Mouse (Mus musculus): ENCODE data around the gene Chchd6. TPM values are rescaled to one million over a fixed set of nuclear protein-coding genes. Genes with fewer than 3 reads are reported as not detected.
A peak's percentile ranks its signal among the peaks of the same experiment; 100 is the strongest.

Gene Chchd6
- polyA plus RNA-seq, 1 experiment from 2014 or later, result 168 TPM

- Histone ChIP-seq H3K9me3 (ENCODE audit: control insufficient read depth, low read length) (no peaks in the 10 kb centered on the region), H3K4me1 (replicated peaks; ENCODE audit: control insufficient read depth, insufficient read depth, low read length) (peaks cover 4% of the 10 kb centered on the region), H3K9ac (replicated peaks; ENCODE audit: low read depth, low read length) (no peak overlapping the region), H3K4me2 (ENCODE audit: low read length) (no peak overlapping the region), H3K27me3 (replicated peaks; ENCODE audit: control insufficient read depth, insufficient read depth, low read length) (no peaks in the 10 kb centered on the region), H3K27ac (ENCODE audit: low read length) (no peak overlapping the region), H3K36me3 (ENCODE audit: control insufficient read depth, insufficient read depth) (no peaks in the 10 kb centered on the region), H3K4me3 (replicated peaks; ENCODE audit: low read length) (no peak overlapping the region)
- whole genome bisulfite sequencing, result 83% methylated on average over 6 of the region's 6 CpGs
- ATAC-seq, result no peak
Observed at GRCm38 (mm10) chr6:89552321-89553011, 43.0 kb downstream of the Chchd6 start.

GRCm38 (mm10) chr6:89549157-89549556 lies 46.3 kb downstream of the Chchd6 start:
- Histone ChIP-seq H3K4me1 (replicated peaks; ENCODE audit: control insufficient read depth, insufficient read depth, low read length) (peaks cover 4% of the 10 kb centered on the region), H3K4me2 (ENCODE audit: low read length) (no peak overlapping the region), H3K36me3 (ENCODE audit: control insufficient read depth, insufficient read depth) (no peaks in the 10 kb centered on the region), H3K27ac (ENCODE audit: low read length) (no peak overlapping the region), H3K4me3 (replicated peaks; ENCODE audit: low read length) (no peak overlapping the region), H3K27me3 (replicated peaks; ENCODE audit: control insufficient read depth, insufficient read depth, low read length) (no peaks in the 10 kb centered on the region), H3K9ac (replicated peaks; ENCODE audit: low read depth, low read length) (no peak overlapping the region), H3K9me3 (ENCODE audit: control insufficient read depth, low read length) (no peaks in the 10 kb centered on the region)
- no peak for ATAC-seq
- WGBS, result 78% methylated on average over 3 of the region's 3 CpGs

- no peak overlapping the region for H3K9ac ChIP-seq (replicated peaks; ENCODE audit: low read depth, low read length)
- ATAC-seq, result no peak
- no peak overlapping the region for H3K4me2 ChIP-seq (ENCODE audit: low read length)
- H3K4me1 ChIP-seq (replicated peaks; ENCODE audit: control insufficient read depth, insufficient read depth, low read length), result peaks cover 2% of the 10 kb centered on the region
- no peak overlapping the region for H3K27ac ChIP-seq (ENCODE audit: low read length)
- H3K27me3 ChIP-seq (replicated peaks; ENCODE audit: control insufficient read depth, insufficient read depth, low read length), result no peaks in the 10 kb centered on the region
- H3K36me3 ChIP-seq (ENCODE audit: control insufficient read depth, insufficient read depth), result no peaks in the 10 kb centered on the region
- H3K9me3 ChIP-seq (ENCODE audit: control insufficient read depth, low read length), result no peaks in the 10 kb centered on the region
- WGBS, result 87% methylated on average over 3 of the region's 3 CpGs
- no peak overlapping the region for H3K4me3 ChIP-seq (replicated peaks; ENCODE audit: low read length)
Observed at GRCm38 (mm10) chr6:89547951-89548350, 47.5 kb downstream of the Chchd6 start.

GRCm38 (mm10) chr6:89538102-89538751 lies 57.2 kb downstream of the Chchd6 start:
- Histone ChIP-seq H3K27ac (ENCODE audit: low read length) (no peak overlapping the region), H3K4me1 (replicated peaks; ENCODE audit: control insufficient read depth, insufficient read depth, low read length) (no peaks in the 10 kb centered on the region), H3K9ac (replicated peaks; ENCODE audit: low read depth, low read length) (no peak overlapping the region), H3K27me3 (replicated peaks; ENCODE audit: control insufficient read depth, insufficient read depth, low read length) (no peaks in the 10 kb centered on the region), H3K4me3 (replicated peaks; ENCODE audit: low read length) (no peak overlapping the region), H3K36me3 (ENCODE audit: control insufficient read depth, insufficient read depth) (no peaks in the 10 kb centered on the region), H3K4me2 (ENCODE audit: low read length) (no peak overlapping the region), H3K9me3 (ENCODE audit: control insufficient read depth, low read length) (no peaks in the 10 kb centered on the region)
- no peak for ATAC-seq
- 88% methylated on average over 1 of the region's 1 CpGs for WGBS

- Histone ChIP-seq H3K4me3 (replicated peaks; ENCODE audit: low read length) (no peak overlapping the region), H3K4me1 (replicated peaks; ENCODE audit: control insufficient read depth, insufficient read depth, low read length) (no peaks in the 10 kb centered on the region), H3K9ac (replicated peaks; ENCODE audit: low read depth, low read length) (no peak overlapping the region), H3K27me3 (replicated peaks; ENCODE audit: control insufficient read depth, insufficient read depth, low read length) (no peaks in the 10 kb centered on the region), H3K4me2 (ENCODE audit: low read length) (no peak overlapping the region), H3K9me3 (ENCODE audit: control insufficient read depth, low read length) (no peaks in the 10 kb centered on the region), H3K27ac (ENCODE audit: low read length) (no peak overlapping the region), H3K36me3 (ENCODE audit: control insufficient read depth, insufficient read depth) (no peaks in the 10 kb centered on the region)
- 47% methylated on average over 1 of the region's 1 CpGs for WGBS
- ATAC-seq, result no peak
Observed at GRCm38 (mm10) chr6:89535626-89536225, 59.7 kb downstream of the Chchd6 start.

- no peak overlapping the region for H3K9ac ChIP-seq (replicated peaks; ENCODE audit: low read depth, low read length)
- no peaks in the 10 kb centered on the region for H3K36me3 ChIP-seq (ENCODE audit: control insufficient read depth, insufficient read depth)
- no peak overlapping the region for H3K27ac ChIP-seq (ENCODE audit: low read length)
- WGBS, result 31% methylated on average over 2 of the region's 2 CpGs
- H3K27me3 ChIP-seq (replicated peaks; ENCODE audit: control insufficient read depth, insufficient read depth, low read length), result no peaks in the 10 kb centered on the region
- no peaks in the 10 kb centered on the region for H3K9me3 ChIP-seq (ENCODE audit: control insufficient read depth, low read length)
- H3K4me2 ChIP-seq (ENCODE audit: low read length), result no peak overlapping the region
- ATAC-seq, result 0 out of 2 replicates have a peak, but pooled peaks have one; percentile 15
- no peak overlapping the region for H3K4me3 ChIP-seq (replicated peaks; ENCODE audit: low read length)
- no peaks in the 10 kb centered on the region for H3K4me1 ChIP-seq (replicated peaks; ENCODE audit: control insufficient read depth, insufficient read depth, low read length)
Observed at GRCm38 (mm10) chr6:89524766-89525165, 70.7 kb downstream of the Chchd6 start.

- Histone ChIP-seq H3K27ac (ENCODE audit: low read length) (no peak overlapping the region), H3K4me3 (replicated peaks; ENCODE audit: low read length) (no peak overlapping the region), H3K9ac (replicated peaks; ENCODE audit: low read depth, low read length) (no peak overlapping the region), H3K4me1 (replicated peaks; ENCODE audit: control insufficient read depth, insufficient read depth, low read length) (no peaks in the 10 kb centered on the region), H3K36me3 (ENCODE audit: control insufficient read depth, insufficient read depth) (no peaks in the 10 kb centered on the region), H3K4me2 (ENCODE audit: low read length) (no peak overlapping the region), H3K27me3 (replicated peaks; ENCODE audit: control insufficient read depth, insufficient read depth, low read length) (no peaks in the 10 kb centered on the region), H3K9me3 (ENCODE audit: control insufficient read depth, low read length) (no peaks in the 10 kb centered on the region)
- no peak for ATAC-seq
Observed at GRCm38 (mm10) chr6:89510154-89510553, 85.3 kb downstream of the Chchd6 start.

GRCm38 (mm10) chr6:89508725-89509124 lies 86.7 kb downstream of the Chchd6 start:
- ATAC-seq, result no peak
- no peaks in the 10 kb centered on the region for H3K4me1 ChIP-seq (replicated peaks; ENCODE audit: control insufficient read depth, insufficient read depth, low read length)
- no peaks in the 10 kb centered on the region for H3K36me3 ChIP-seq (ENCODE audit: control insufficient read depth, insufficient read depth)
- no peaks in the 10 kb centered on the region for H3K27me3 ChIP-seq (replicated peaks; ENCODE audit: control insufficient read depth, insufficient read depth, low read length)
- H3K9me3 ChIP-seq (ENCODE audit: control insufficient read depth, low read length), result no peaks in the 10 kb centered on the region
- H3K4me2 ChIP-seq (ENCODE audit: low read length), result no peak overlapping the region
- no peak overlapping the region for H3K9ac ChIP-seq (replicated peaks; ENCODE audit: low read depth, low read length)
- WGBS, result 52% methylated on average over 2 of the region's 2 CpGs
- H3K4me3 ChIP-seq (replicated peaks; ENCODE audit: low read length), result no peak overlapping the region
- no peak overlapping the region for H3K27ac ChIP-seq (ENCODE audit: low read length)

- no peak overlapping the region for H3K27ac ChIP-seq (ENCODE audit: low read length)
- H3K4me1 ChIP-seq (replicated peaks; ENCODE audit: control insufficient read depth, insufficient read depth, low read length), result no peaks in the 10 kb centered on the region
- H3K9me3 ChIP-seq (ENCODE audit: control insufficient read depth, low read length), result no peaks in the 10 kb centered on the region
Observed at GRCm38 (mm10) chr6:89508263-89508662, 87.2 kb downstream of the Chchd6 start.

More at GRCm38 (mm10) chr6:89508263-89508662, 87.2 kb downstream of the Chchd6 start:
- H3K4me2 ChIP-seq (ENCODE audit: low read length), result no peak overlapping the region
- ATAC-seq, result no peak
- no peak overlapping the region for H3K4me3 ChIP-seq (replicated peaks; ENCODE audit: low read length)
- H3K36me3 ChIP-seq (ENCODE audit: control insufficient read depth, insufficient read depth), result no peaks in the 10 kb centered on the region
- no peak overlapping the region for H3K9ac ChIP-seq (replicated peaks; ENCODE audit: low read depth, low read length)
- no peaks in the 10 kb centered on the region for H3K27me3 ChIP-seq (replicated peaks; ENCODE audit: control insufficient read depth, insufficient read depth, low read length)
